Mouse (Mus musculus): Measurements from ENCODE around the gene Gm49395.

The Gm49395 gene

GRCm38 (mm10) chr13:114987161-114987560 lies 114.6 kb downstream of the Gm49395 start:
- DNase-seq = no peak

Data from cerebellum, adult 8-10 months (tissue).